Mouse (Mus musculus): ENCODE data around the gene Syce3.

The Syce3 gene

GRCm38 (mm10) chr15:89410118-89410517, at the start of gene Syce3:
Gene Syce3, minus strand, starts transcription at chr15:89410503.
- peak in 1 of 2 experiments; percentile 14 for DNase-seq

- DNase-seq: peak; percentile 54 to 62
These were observed 49.5 kb upstream of the Syce3 start for GRCm38 (mm10) chr15:89459821-89460220.

GRCm38 (mm10) chr15:89458942-89459341, 48.6 kb upstream of the Syce3 start:
- no peak for DNase-seq

GRCm38 (mm10) chr15:89455642-89456041, 45.3 kb upstream of the Syce3 start:
- peak; percentile 36 to 40 for DNase-seq

GRCm38 (mm10) chr15:89454857-89455256, 44.6 kb upstream of the Syce3 start:
- peak in 1 of 2 experiments; percentile 36 for DNase-seq

GRCm38 (mm10) chr15:89453865-89454478, 43.7 kb upstream of the Syce3 start, which contains the start of gene Mapk8ip2:
Gene Mapk8ip2, plus strand, starts transcription at chr15:89453913.
- DNase-seq: peak; percentile 81 to 84

GRCm38 (mm10) chr15:89452906-89453864, 42.9 kb upstream of the Syce3 start:
- peak in 1 of 2 experiments; percentile 27 for DNase-seq

- DNase-seq: peak; percentile 45 to 53
These were observed 32.3 kb upstream of the Syce3 start for GRCm38 (mm10) chr15:89442486-89443070.

GRCm38 (mm10) chr15:89435878-89436277, 25.6 kb upstream of the Syce3 start:
- no peak for DNase-seq

GRCm38 (mm10) chr15:89434136-89434535, 23.8 kb upstream of the Syce3 start:
- peak in 1 of 2 experiments; percentile 8 for DNase-seq

GRCm38 (mm10) chr15:89432946-89433345, 22.6 kb upstream of the Syce3 start:
- DNase-seq: peak; percentile 60 to 61

GRCm38 (mm10) chr15:89431806-89432205, 21.5 kb upstream of the Syce3 start:
- peak in 1 of 2 experiments; percentile 18 for DNase-seq

GRCm38 (mm10) chr15:89431271-89431670, 21.0 kb upstream of the Syce3 start:
- DNase-seq: peak in 1 of 2 experiments; percentile 8

GRCm38 (mm10) chr15:89430771-89431170, 20.5 kb upstream of the Syce3 start:
- DNase-seq: peak in 1 of 2 experiments; percentile 9

- DNase-seq: peak; percentile 39 to 51
These were observed 20.0 kb upstream of the Syce3 start for GRCm38 (mm10) chr15:89430341-89430740.

GRCm38 (mm10) chr15:89429352-89430221, 19.3 kb upstream of the Syce3 start, which contains the start of the genes C730034F03Rik, Gm44502 and Chkb:
Gene C730034F03Rik, plus strand, starts transcription at chr15:89429589.
Gene Gm44502, minus strand, starts transcription at chr15:89429696.
Gene Chkb, minus strand, starts transcription at chr15:89429908.
- peak; percentile 91 to 96 for DNase-seq

GRCm38 (mm10) chr15:89428821-89429351, 18.6 kb upstream of the Syce3 start:
- DNase-seq: no peak

- DNase-seq: peak in 1 of 2 experiments; percentile 29
These were observed 18.0 kb upstream of the Syce3 start for GRCm38 (mm10) chr15:89428136-89428790.

GRCm38 (mm10) chr15:89426716-89427115, 16.4 kb upstream of the Syce3 start:
- DNase-seq: peak in 1 of 2 experiments; percentile 5

- DNase-seq: peak in 1 of 2 experiments; percentile 10
These were observed 15.4 kb upstream of the Syce3 start, which contains the start of gene Cpt1b for GRCm38 (mm10) chr15:89425711-89426121. Gene Cpt1b, minus strand, starts transcription at chr15:89425863.

GRCm38 (mm10) chr15:89424621-89425020, 14.3 kb upstream of the Syce3 start:
- DNase-seq: peak in 1 of 2 experiments; percentile 10

Measured in cerebellum, adult 18-20 months (tissue).